Mouse (Mus musculus): ENCODE data around the gene Zfp82. TPM values are rescaled to one million over a fixed set of nuclear protein-coding genes. Genes with fewer than 3 reads are reported as not detected.

The Zfp82 gene
- polyA plus RNA-seq, 1 experiment from 2014 or later = 4.2 TPM

GRCm38 (mm10) chr7:30086524-30086923 is 13.8 kb upstream of the Zfp82 start:
- no peaks in the 10 kb centered on the region for H3K27me3 ChIP-seq (ENCODE audit: control insufficient read depth, insufficient read depth, low read length)
- no peak overlapping the region for H3K9ac ChIP-seq (ENCODE audit: low read length)
- H3K4me3 ChIP-seq (ENCODE audit: control insufficient read depth in 1 of 2, insufficient read depth in 1 of 2, low read depth in 1 of 2, low read length in 2 of 2) = no peak overlapping the region
- 88% methylated on average over 9 of the region's 9 CpGs for WGBS
- no peaks in the 10 kb centered on the region for H3K9me3 ChIP-seq (ENCODE audit: control insufficient read depth, low read length)
- ATAC-seq (ENCODE audit: insufficient number of reproducible peaks, insufficient read depth, low FRiP score, low read depth) = no peak
- H3K27ac ChIP-seq (replicated peaks in 1 of 2; ENCODE audit: control insufficient read depth in 1 of 2, insufficient read depth in 1 of 2, low read depth in 2 of 2, low read length in 2 of 2) = no peak overlapping the region
- H3K4me2 ChIP-seq (ENCODE audit: low read length) = no peak overlapping the region
- H3K4me1 ChIP-seq (ENCODE audit: control insufficient read depth in 2 of 2, insufficient read depth in 2 of 2, low read length in 2 of 2) = peaks cover 7% of the 10 kb centered on the region in 2 experiments
- H3K36me3 ChIP-seq (ENCODE audit: control insufficient read depth, insufficient read depth, low read length) = peaks cover 8% of the 10 kb centered on the region; the same call in 1 of the 2 replicates

DNA sequence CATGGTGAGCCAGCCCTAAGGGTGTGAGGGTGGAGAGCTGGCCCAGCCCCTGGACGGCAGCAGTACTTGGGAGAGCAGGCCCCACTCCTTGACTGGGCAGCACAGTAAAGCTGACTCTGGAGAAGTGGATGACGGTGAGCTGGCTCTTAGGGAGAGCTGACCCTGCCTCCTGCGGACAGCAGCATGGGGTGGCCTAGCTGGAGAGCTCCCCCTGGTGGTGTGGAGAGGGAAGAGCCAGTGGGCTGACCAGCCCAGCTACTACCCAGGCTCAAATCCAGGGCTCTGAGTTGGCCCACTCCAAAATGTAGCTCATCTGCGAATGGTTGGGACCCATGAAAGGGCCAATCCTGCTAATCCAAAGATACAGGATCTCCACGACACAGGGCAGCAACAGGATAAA is 8.1 kb downstream of the Zfp82 start:
- WGBS = 71% methylated on average over 5 of the region's 5 CpGs
- H3K4me2 ChIP-seq (ENCODE audit: low read length) = no peak overlapping the region
- no peaks in the 10 kb centered on the region for H3K9me3 ChIP-seq (ENCODE audit: control insufficient read depth, low read length)
- no peaks in the 10 kb centered on the region for H3K4me1 ChIP-seq (ENCODE audit: control insufficient read depth in 2 of 2, insufficient read depth in 2 of 2, low read length in 2 of 2)
- no peak overlapping the region for H3K9ac ChIP-seq (ENCODE audit: low read length)
- no peaks in the 10 kb centered on the region for H3K27me3 ChIP-seq (ENCODE audit: control insufficient read depth, insufficient read depth, low read length)
- H3K36me3 ChIP-seq (ENCODE audit: control insufficient read depth, insufficient read depth, low read length) = peaks cover 44% of the 10 kb centered on the region
- H3K4me3 ChIP-seq (ENCODE audit: control insufficient read depth in 1 of 2, insufficient read depth in 1 of 2, low read depth in 1 of 2, low read length in 2 of 2) = no peak overlapping the region
- no peak for ATAC-seq (ENCODE audit: insufficient number of reproducible peaks, insufficient read depth, low FRiP score, low read depth)
- H3K27ac ChIP-seq (replicated peaks in 1 of 2; ENCODE audit: control insufficient read depth in 1 of 2, insufficient read depth in 1 of 2, low read depth in 2 of 2, low read length in 2 of 2) = no peak overlapping the region

DNA sequence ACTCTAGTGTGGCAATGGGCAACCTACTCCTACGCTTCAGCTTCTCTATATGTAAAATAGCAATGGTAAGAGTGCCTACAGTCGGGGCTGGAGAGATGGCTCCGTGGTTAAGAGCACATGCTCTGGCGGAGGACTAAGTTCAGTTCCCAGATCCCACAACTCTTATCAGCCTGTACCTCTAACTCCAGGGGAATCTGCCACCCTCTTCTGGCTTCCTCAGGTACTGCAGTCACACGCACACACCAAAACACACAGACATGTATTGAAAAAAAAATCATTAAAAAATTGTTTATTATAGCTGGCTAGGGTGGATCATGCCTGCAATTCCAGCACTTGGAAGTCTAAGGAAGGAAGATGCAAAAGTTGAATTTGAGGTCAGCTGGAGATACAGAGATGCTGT is 10.2 kb downstream of the Zfp82 start:
- H3K27ac ChIP-seq (replicated peaks in 1 of 2; ENCODE audit: control insufficient read depth in 1 of 2, insufficient read depth in 1 of 2, low read depth in 2 of 2, low read length in 2 of 2) = no peak overlapping the region
- no peak overlapping the region for H3K4me2 ChIP-seq (ENCODE audit: low read length)
- no peaks in the 10 kb centered on the region for H3K4me1 ChIP-seq (ENCODE audit: control insufficient read depth in 2 of 2, insufficient read depth in 2 of 2, low read length in 2 of 2)
- peaks cover 47% of the 10 kb centered on the region for H3K36me3 ChIP-seq (ENCODE audit: control insufficient read depth, insufficient read depth, low read length)
- no peak for ATAC-seq (ENCODE audit: insufficient number of reproducible peaks, insufficient read depth, low FRiP score, low read depth)
- no peak overlapping the region for H3K9ac ChIP-seq (ENCODE audit: low read length)
- WGBS = 87% methylated on average over 5 of the region's 5 CpGs
- H3K9me3 ChIP-seq (ENCODE audit: control insufficient read depth, low read length) = no peaks in the 10 kb centered on the region
- H3K27me3 ChIP-seq (ENCODE audit: control insufficient read depth, insufficient read depth, low read length) = no peaks in the 10 kb centered on the region
- no peak overlapping the region for H3K4me3 ChIP-seq (ENCODE audit: control insufficient read depth in 1 of 2, insufficient read depth in 1 of 2, low read depth in 1 of 2, low read length in 2 of 2)

GRCm38 (mm10) chr7:30060341-30060740 is 12.4 kb downstream of the Zfp82 start:
- Histone ChIP-seq H3K4me1 (ENCODE audit: control insufficient read depth in 2 of 2, insufficient read depth in 2 of 2, low read length in 2 of 2) (no peaks in the 10 kb centered on the region), H3K9ac (ENCODE audit: low read length) (no peak overlapping the region), H3K4me2 (ENCODE audit: low read length) (no peak overlapping the region), H3K4me3 (ENCODE audit: control insufficient read depth in 1 of 2, insufficient read depth in 1 of 2, low read depth in 1 of 2, low read length in 2 of 2) (no peak overlapping the region), H3K27me3 (ENCODE audit: control insufficient read depth, insufficient read depth, low read length) (no peaks in the 10 kb centered on the region), H3K36me3 (ENCODE audit: control insufficient read depth, insufficient read depth, low read length) (peaks cover 51% of the 10 kb centered on the region), H3K9me3 (ENCODE audit: control insufficient read depth, low read length) (no peaks in the 10 kb centered on the region), H3K27ac (replicated peaks in 1 of 2; ENCODE audit: control insufficient read depth in 1 of 2, insufficient read depth in 1 of 2, low read depth in 2 of 2, low read length in 2 of 2) (peak overlapping the region; percentile 20; a peak in 2 of 4 replicates)
- 44% methylated on average over 6 of the region's 6 CpGs for WGBS
- no peak; the same call in 1 of the 2 replicates for ATAC-seq (ENCODE audit: insufficient number of reproducible peaks, insufficient read depth, low FRiP score, low read depth)

DNA sequence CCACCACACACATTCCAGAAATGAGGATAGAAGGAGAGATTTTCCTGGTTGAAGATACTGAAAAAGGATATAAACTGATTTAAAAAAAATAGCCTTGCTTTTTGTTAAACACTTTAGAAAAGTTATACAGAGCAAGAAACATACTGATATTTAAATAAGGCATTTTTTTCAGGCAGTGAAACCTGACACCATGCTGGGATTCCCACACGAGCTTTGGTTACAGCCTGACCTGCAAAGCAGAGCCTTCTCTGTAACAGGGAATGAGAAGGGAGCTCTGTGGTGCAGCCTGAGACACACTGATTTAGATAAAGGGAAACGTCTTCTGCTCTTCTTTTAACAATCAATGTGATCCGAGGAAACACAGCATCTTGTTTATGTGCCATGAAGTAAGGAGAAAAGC is 19.1 kb downstream of the Zfp82 start:
- Histone ChIP-seq H3K4me3 (ENCODE audit: control insufficient read depth in 1 of 2, insufficient read depth in 1 of 2, low read depth in 1 of 2, low read length in 2 of 2) (no peak overlapping the region), H3K4me1 (ENCODE audit: control insufficient read depth in 2 of 2, insufficient read depth in 2 of 2, low read length in 2 of 2) (peaks cover 3 to 10% of the 10 kb centered on the region in 2 experiments), H3K36me3 (ENCODE audit: control insufficient read depth, insufficient read depth, low read length) (peaks cover 26% of the 10 kb centered on the region), H3K4me2 (ENCODE audit: low read length) (no peak overlapping the region), H3K27me3 (ENCODE audit: control insufficient read depth, insufficient read depth, low read length) (no peaks in the 10 kb centered on the region), H3K9me3 (ENCODE audit: control insufficient read depth, low read length) (no peaks in the 10 kb centered on the region), H3K9ac (ENCODE audit: low read length) (no peak overlapping the region), H3K27ac (replicated peaks in 1 of 2; ENCODE audit: control insufficient read depth in 1 of 2, insufficient read depth in 1 of 2, low read depth in 2 of 2, low read length in 2 of 2) (no peak overlapping the region)
- no peak for ATAC-seq (ENCODE audit: insufficient number of reproducible peaks, insufficient read depth, low FRiP score, low read depth)
- 4% methylated on average over 3 of the region's 3 CpGs for WGBS

GRCm38 (mm10) chr7:30050882-30051548 is 21.7 kb downstream of the Zfp82 start, which contains the start of gene Zfp14:
Gene Zfp14 (minus strand): TSS chr7:30051380.
- H3K4me3 ChIP-seq (ENCODE audit: control insufficient read depth in 1 of 2, insufficient read depth in 1 of 2, low read depth in 1 of 2, low read length in 2 of 2) = peak within 1 kb of the TSS; percentile 73 to 75
- H3K9me3 ChIP-seq (ENCODE audit: control insufficient read depth, low read length) = no peaks in the 10 kb centered on the region
- H3K4me1 ChIP-seq (ENCODE audit: control insufficient read depth in 2 of 2, insufficient read depth in 2 of 2, low read length in 2 of 2) = peaks cover 3 to 10% of the 10 kb centered on the region in 2 experiments
- peak within 1 kb of the TSS; percentile 85 for H3K4me2 ChIP-seq (ENCODE audit: low read length)
- H3K27me3 ChIP-seq (ENCODE audit: control insufficient read depth, insufficient read depth, low read length) = no peaks in the 10 kb centered on the region
- H3K27ac ChIP-seq (replicated peaks in 1 of 2; ENCODE audit: control insufficient read depth in 1 of 2, insufficient read depth in 1 of 2, low read depth in 2 of 2, low read length in 2 of 2) = peak within 1 kb of the TSS; percentile 63 to 82
- peak; percentile 92 for ATAC-seq (ENCODE audit: insufficient number of reproducible peaks, insufficient read depth, low FRiP score, low read depth)
- H3K9ac ChIP-seq (ENCODE audit: low read length) = peak within 1 kb of the TSS; percentile 78
- peaks cover 9% of the 10 kb centered on the region for H3K36me3 ChIP-seq (ENCODE audit: control insufficient read depth, insufficient read depth, low read length)
- under 1% methylated on average over 40 of the region's 40 CpGs for WGBS

DNA sequence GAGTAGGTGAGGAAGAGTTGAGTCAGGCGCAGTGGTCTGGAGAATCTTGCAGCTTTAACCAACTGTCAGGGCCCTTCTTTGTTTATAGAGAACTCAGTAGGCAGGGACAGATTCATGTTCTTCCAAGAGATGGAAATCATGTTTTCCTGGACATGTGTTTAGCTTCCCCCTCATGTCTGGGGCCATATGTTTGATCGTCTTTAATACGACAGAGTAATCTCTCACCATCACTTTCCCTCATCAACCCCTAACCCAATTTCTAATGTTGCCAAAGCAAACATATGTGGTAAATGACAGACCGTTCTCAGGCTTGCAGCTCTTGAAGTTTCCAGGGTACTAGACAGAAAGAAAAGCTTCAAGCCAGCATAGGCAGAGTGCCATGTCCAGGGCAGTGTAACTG is 24.6 kb downstream of the Zfp82 start:
- ATAC-seq (ENCODE audit: insufficient number of reproducible peaks, insufficient read depth, low FRiP score, low read depth) = no peak
- H3K27me3 ChIP-seq (ENCODE audit: control insufficient read depth, insufficient read depth, low read length) = no peaks in the 10 kb centered on the region
- WGBS = 70% methylated on average over 4 of the region's 4 CpGs
- H3K4me2 ChIP-seq (ENCODE audit: low read length) = no peak overlapping the region
- H3K4me1 ChIP-seq (ENCODE audit: control insufficient read depth in 2 of 2, insufficient read depth in 2 of 2, low read length in 2 of 2) = peaks cover 3 to 10% of the 10 kb centered on the region in 2 experiments
- no peak overlapping the region for H3K4me3 ChIP-seq (ENCODE audit: control insufficient read depth in 1 of 2, insufficient read depth in 1 of 2, low read depth in 1 of 2, low read length in 2 of 2)
- no peaks in the 10 kb centered on the region for H3K36me3 ChIP-seq (ENCODE audit: control insufficient read depth, insufficient read depth, low read length)
- H3K9ac ChIP-seq (ENCODE audit: low read length) = no peak overlapping the region
- H3K27ac ChIP-seq (replicated peaks in 1 of 2; ENCODE audit: control insufficient read depth in 1 of 2, insufficient read depth in 1 of 2, low read depth in 2 of 2, low read length in 2 of 2) = no peak overlapping the region
- no peaks in the 10 kb centered on the region for H3K9me3 ChIP-seq (ENCODE audit: control insufficient read depth, low read length)

GRCm38 (mm10) chr7:30044354-30044753 is 28.3 kb downstream of the Zfp82 start:
- Histone ChIP-seq H3K4me3 (ENCODE audit: control insufficient read depth in 1 of 2, insufficient read depth in 1 of 2, low read depth in 1 of 2, low read length in 2 of 2) (no peak overlapping the region), H3K27me3 (ENCODE audit: control insufficient read depth, insufficient read depth, low read length) (no peaks in the 10 kb centered on the region), H3K9me3 (ENCODE audit: control insufficient read depth, low read length) (no peaks in the 10 kb centered on the region), H3K36me3 (ENCODE audit: control insufficient read depth, insufficient read depth, low read length) (no peaks in the 10 kb centered on the region), H3K4me1 (ENCODE audit: control insufficient read depth in 2 of 2, insufficient read depth in 2 of 2, low read length in 2 of 2) (no peaks in the 10 kb centered on the region), H3K9ac (ENCODE audit: low read length) (no peak overlapping the region), H3K4me2 (ENCODE audit: low read length) (no peak overlapping the region), H3K27ac (replicated peaks in 1 of 2; ENCODE audit: control insufficient read depth in 1 of 2, insufficient read depth in 1 of 2, low read depth in 2 of 2, low read length in 2 of 2) (no peak overlapping the region)
- WGBS = 60% methylated on average over 9 of the region's 9 CpGs
- ATAC-seq (ENCODE audit: insufficient number of reproducible peaks, insufficient read depth, low FRiP score, low read depth) = no peak

All from heart, embryonic 14.5 days (tissue).